Comparison of ENCODE assay signal across 20 mouse cellular contexts in genomic region chr12:79773246-79773645, GRCm38 (mm10).
DNase-seq lines count a peak whose midpoint lies in the region; ATAC-seq and TF ChIP-seq lines count a peak whose summit lies in the region.
"Had no signal": no experiment of that assay in that cellular context is flagged by ENCODE, and none has a peak within 500 bp of the region (broad histone marks: within the 10 kb centered on the region; RNA-seq: fewer than 3 reads in every experiment).

No protein-coding gene starts in this region.

- no peak overlapping the region for H3K4me3 ChIP-seq in intestine, embryonic 14.5 days (ENCODE audit: low read depth, low read length)
- H3K4me3 ChIP-seq in intestine, postnatal 0 days (ENCODE audit: low read depth, low read length), result no peak overlapping the region
- no peak overlapping the region for H3K4me3 ChIP-seq in stomach, embryonic 15.5 days (replicated peaks)
- H3K4me3 ChIP-seq in forebrain, embryonic 15.5 days, result no peak overlapping the region
- H3K4me3 ChIP-seq: neural tube, embryonic 15.5 days had no signal

- ATAC-seq in intestine, embryonic 14.5 days (replicated peaks; ENCODE audit: low FRiP score, low TSS enrichment, low read depth), result no peak
- no peak for ATAC-seq in intestine, postnatal 0 days
- ATAC-seq in stomach, embryonic 15.5 days (ENCODE audit: insufficient read depth, low FRiP score, low read depth), result no peak
- no peak for ATAC-seq in forebrain, embryonic 15.5 days (replicated peaks)
- ATAC-seq: inflammation-experienced regulatory T-cells, adult 6 months; liver, postnatal 0 days had no signal

- 0 out of 2 replicates have a peak, but pooled peaks cover 5% of the 10 kb centered on the region for H3K4me1 ChIP-seq in intestine, embryonic 14.5 days (replicated peaks; ENCODE audit: control insufficient read depth, insufficient read depth, low read length)
- no peaks in the 10 kb centered on the region for H3K4me1 ChIP-seq in intestine, postnatal 0 days (replicated peaks; ENCODE audit: control insufficient read depth, insufficient read depth, low read length)
- no peaks in the 10 kb centered on the region for H3K4me1 ChIP-seq in stomach, embryonic 15.5 days
- H3K4me1 ChIP-seq in forebrain, embryonic 15.5 days, result no peaks in the 10 kb centered on the region
- H3K4me1 ChIP-seq: neural tube, embryonic 15.5 days had no signal

- no peak for DNase-seq in intestine, embryonic 14.5 days (ENCODE audit: low spot score)
- DNase-seq in kidney, postnatal 36 days, result peak; percentile 47 to 60
- DNase-seq in kidney, postnatal 4 days, result no peak
- peak; percentile 55 for DNase-seq in brain, embryonic 14.5 days (ENCODE audit: low read depth)
- DNase-seq: adrenal gland, postnatal 14 days; cerebellum, adult 8-10 months; gastrocnemius, postnatal 25 days; heart, postnatal 4 days; left cerebral cortex, postnatal 4 days; liver, postnatal 0 days; lung, postnatal 14 days; thymus, postnatal 25 days had no signal

- H3K9me3 ChIP-seq in intestine, embryonic 14.5 days (ENCODE audit: control insufficient read depth, low read length), result 0 out of 2 replicates have a peak, but pooled peaks cover 2% of the 10 kb centered on the region
- H3K9me3 ChIP-seq in intestine, postnatal 0 days (ENCODE audit: control insufficient read depth), result no peaks in the 10 kb centered on the region
- H3K9me3 ChIP-seq in stomach, embryonic 15.5 days, result no peaks in the 10 kb centered on the region
- no peaks in the 10 kb centered on the region for H3K9me3 ChIP-seq in forebrain, embryonic 15.5 days

- no peaks in the 10 kb centered on the region for H3K27me3 ChIP-seq in intestine, embryonic 14.5 days (replicated peaks; ENCODE audit: control insufficient read depth, insufficient read depth, low read length)
- H3K27me3 ChIP-seq in intestine, postnatal 0 days (replicated peaks; ENCODE audit: control insufficient read depth, insufficient read depth, low read length), result 0 out of 2 replicates have a peak, but pooled peaks cover under 1% of the 10 kb centered on the region
- H3K27me3 ChIP-seq in stomach, embryonic 15.5 days (replicated peaks), result no peaks in the 10 kb centered on the region
- no peaks in the 10 kb centered on the region for H3K27me3 ChIP-seq in forebrain, embryonic 15.5 days
- H3K27me3 ChIP-seq: neural tube, embryonic 15.5 days had no signal

- H3K9ac ChIP-seq in intestine, embryonic 14.5 days (ENCODE audit: low read length), result no peak overlapping the region
- no peak overlapping the region for H3K9ac ChIP-seq in intestine, postnatal 0 days (ENCODE audit: low read depth, low read length)
- no peak overlapping the region for H3K9ac ChIP-seq in stomach, embryonic 15.5 days
- no peak overlapping the region for H3K9ac ChIP-seq in forebrain, embryonic 15.5 days (replicated peaks)
- H3K9ac ChIP-seq: hindbrain, embryonic 14.5 days; liver, postnatal 0 days; neural tube, embryonic 15.5 days had no signal

- 52% methylated on average over 4 of the region's 4 CpGs for WGBS in intestine, embryonic 14.5 days
- WGBS in intestine, postnatal 0 days, result 77% methylated on average over 4 of the region's 4 CpGs
- WGBS in stomach, embryonic 15.5 days, result 63% methylated on average over 4 of the region's 4 CpGs
- 74% methylated on average over 4 of the region's 4 CpGs for WGBS in forebrain, embryonic 15.5 days

- no peak overlapping the region for H3K4me2 ChIP-seq in intestine, embryonic 14.5 days (ENCODE audit: low read length)
- H3K4me2 ChIP-seq in intestine, postnatal 0 days (replicated peaks; ENCODE audit: low read depth), result no peak overlapping the region
- H3K4me2 ChIP-seq in stomach, embryonic 15.5 days, result no peak overlapping the region
- no peak overlapping the region for H3K4me2 ChIP-seq in forebrain, embryonic 15.5 days (replicated peaks)
- H3K4me2 ChIP-seq: hindbrain, embryonic 14.5 days; liver, embryonic 11.5 days; midbrain, embryonic 11.5 days; neural tube, embryonic 15.5 days had no signal

- H3K27ac ChIP-seq in intestine, embryonic 14.5 days (ENCODE audit: low read depth), result peak overlapping the region; percentile 28; the same call in 1 of the 2 replicates
- no peak overlapping the region for H3K27ac ChIP-seq in intestine, postnatal 0 days (ENCODE audit: low read depth, low read length)
- peak overlapping the region; percentile 19; the same call in 1 of the 2 replicates for H3K27ac ChIP-seq in stomach, embryonic 15.5 days
- H3K27ac ChIP-seq in forebrain, embryonic 15.5 days (replicated peaks), result no peak overlapping the region
- H3K27ac ChIP-seq: hindbrain, embryonic 14.5 days; neural tube, embryonic 15.5 days had no signal

- no peaks in the 10 kb centered on the region for H3K36me3 ChIP-seq in intestine, embryonic 14.5 days (ENCODE audit: control insufficient read depth, insufficient read depth, low read length)
- no peaks in the 10 kb centered on the region for H3K36me3 ChIP-seq in intestine, postnatal 0 days (ENCODE audit: control insufficient read depth, insufficient read depth)
- no peaks in the 10 kb centered on the region for H3K36me3 ChIP-seq in stomach, embryonic 15.5 days
- H3K36me3 ChIP-seq in forebrain, embryonic 15.5 days, result no peaks in the 10 kb centered on the region
- H3K36me3 ChIP-seq: neural tube, embryonic 15.5 days had no signal

- no peak for TF ChIP-seq CTCF in intestine, postnatal 0 days (IDR thresholded peaks at IDR 0.05; ENCODE audit: low read depth)
- no peak for TF ChIP-seq CTCF in brain, embryonic 14.5 days (IDR thresholded peaks at IDR 0.05; ENCODE audit: borderline replicate concordance, extremely low read depth, insufficient read depth, insufficient read length)

- no peak for TF ChIP-seq POLR2A in brain, embryonic 14.5 days (IDR thresholded peaks at IDR 0.05; ENCODE audit: borderline replicate concordance, extremely low read depth, insufficient read depth, insufficient read length, poor library complexity, severe bottlenecking)

Comparison
In these comparisons a context has a peak if more than half of its experiments do, and no peak if none do; other contexts are left out.
1. DNase-seq: peak in kidney, postnatal 36 days (2 of 2) and brain, embryonic 14.5 days (single experiment); none in intestine, embryonic 14.5 days (single experiment) and kidney, postnatal 4 days (0 of 2).
2. H3K27ac ChIP-seq: peak in intestine, embryonic 14.5 days (single experiment) and stomach, embryonic 15.5 days (single experiment); none in intestine, postnatal 0 days (single experiment) and forebrain, embryonic 15.5 days (single experiment).